Mouse (Mus musculus): Measurements from ENCODE around the gene Eif2b1. TPM values are rescaled to one million over a fixed set of nuclear protein-coding genes. Genes with fewer than 3 reads are reported as not detected.
A peak's percentile ranks its signal among the peaks of the same experiment; 100 is the strongest.

Eif2b1 gene
- total RNA-seq, 2 experiments from 2014 or later: 38.6 to 42.5 TPM

GRCm38 (mm10) chr5:124541602-124541973 lies 37.3 kb downstream of the Eif2b1 start:
- DNase-seq: no peak

- DNase-seq: peak; percentile 82
These were observed 37.9 kb downstream of the Eif2b1 start for GRCm38 (mm10) chr5:124540905-124541601.

GRCm38 (mm10) chr5:124540383-124540786 lies 38.5 kb downstream of the Eif2b1 start, which contains the start of gene Tmed2:
Tmed2 (plus strand) TSS chr5:124540695.
- DNase-seq: peak; percentile 96

GRCm38 (mm10) chr5:124539905-124540304 lies 39.0 kb downstream of the Eif2b1 start:
- no peak for DNase-seq

GRCm38 (mm10) chr5:124538813-124539792 lies 39.8 kb downstream of the Eif2b1 start:
- peak; percentile 72 for DNase-seq

GRCm38 (mm10) chr5:124536776-124537175 lies 42.2 kb downstream of the Eif2b1 start:
- DNase-seq: peak; percentile 75

- no peak for DNase-seq
These were observed 43.9 kb downstream of the Eif2b1 start for GRCm38 (mm10) chr5:124535016-124535415.

- peak; percentile 39 for DNase-seq
These were observed 46.5 kb downstream of the Eif2b1 start for GRCm38 (mm10) chr5:124532451-124532850.

- DNase-seq: no peak
These were observed 47.4 kb downstream of the Eif2b1 start for GRCm38 (mm10) chr5:124531583-124531930.

GRCm38 (mm10) chr5:124530655-124531582 lies 48.0 kb downstream of the Eif2b1 start, which contains the start of gene Rilpl1:
Rilpl1 (minus strand) TSS chr5:124531391.
- peak; percentile 91 for DNase-seq

GRCm38 (mm10) chr5:124529697-124530096 lies 49.2 kb downstream of the Eif2b1 start:
- DNase-seq: no peak

GRCm38 (mm10) chr5:124529191-124529651 lies 49.7 kb downstream of the Eif2b1 start:
- DNase-seq: peak; percentile 49

GRCm38 (mm10) chr5:124528791-124529190 lies 50.1 kb downstream of the Eif2b1 start:
- peak; percentile 58 for DNase-seq

- DNase-seq: no peak
These were observed 50.6 kb downstream of the Eif2b1 start for GRCm38 (mm10) chr5:124528351-124528750.

GRCm38 (mm10) chr5:124524943-124525342 lies 54.0 kb downstream of the Eif2b1 start:
- no peak for DNase-seq

GRCm38 (mm10) chr5:124523032-124523431 lies 55.9 kb downstream of the Eif2b1 start:
- DNase-seq: no peak

- no peak for DNase-seq
These were observed 57.3 kb downstream of the Eif2b1 start for GRCm38 (mm10) chr5:124521588-124521987.

Other genes with a start within 250 kb of the Eif2b1 start
- gene Cdk2ap1, start 216.0 kb downstream of the Eif2b1 start, total RNA-seq (2021): 100 to 1,000 TPM; 201 to 202 TPM
- 10 to 100 TPM; 72.7 to 76.8 TPM for gene Sbno1, start 153.1 kb downstream of the Eif2b1 start, total RNA-seq (2021)
- 100 to 1,000 TPM; 130 to 132 TPM for gene Kmt5a, start 139.2 kb downstream of the Eif2b1 start, total RNA-seq (2021)
- gene Rilpl2, start 100.8 kb downstream of the Eif2b1 start, total RNA-seq (2021): 10 to 100 TPM in 1 of 2 experiments, 1 to 10 TPM in 1; 8.3 to 10.9 TPM
- gene Snrnp35, start 96.0 kb downstream of the Eif2b1 start, total RNA-seq (2021): 10 to 100 TPM; 19.3 to 23.5 TPM
- 10 to 100 TPM; 50.3 to 53.6 TPM for gene Rilpl1, start 47.7 kb downstream of the Eif2b1 start, total RNA-seq (2021)
- 100 to 1,000 TPM; 217 to 226 TPM for gene Tmed2, start 38.4 kb downstream of the Eif2b1 start, total RNA-seq (2021)
- gene Ddx55, start 26.3 kb downstream of the Eif2b1 start, total RNA-seq (2021): 1 to 10 TPM; 7.8 to 8.5 TPM
- gene Gtf2h3, start within 50 bp of the Eif2b1 start, total RNA-seq (2021): 10 to 100 TPM; 20.1 to 23.9 TPM
- 10 to 100 TPM; 37.0 to 37.2 TPM for gene Atp6v0a2, start 49.4 kb upstream of the Eif2b1 start, total RNA-seq (2021)
- gene Dnah10, start 146.0 kb upstream of the Eif2b1 start, total RNA-seq (2021): under 1 TPM in 1 of 2 experiments, not detected in 1; 0.02 TPM

All from heart, postnatal 4 days (tissue).